Mouse (Mus musculus) limb, embryonic 14.5 days (tissue): ENCODE measurements around the gene Krt222. TPM values are rescaled to one million over a fixed set of nuclear protein-coding genes. Genes with fewer than 3 reads are reported as not detected.
A peak's percentile ranks its signal among the peaks of the same experiment; 100 is the strongest.

Experiments used
- ATAC-seq: fragments of 200-750 bp; cut with Nextera tagmentation; 2 replicates; pipeline ENCODE4 v1.8.0; 2017; ENCODE audit warnings: low read depth, moderate number of reproducible peaks, moderate TSS enrichment; ENCODE audit not compliant: low FRiP score
- DNase-seq: peaks from one replicate; pipeline ENCODE4 v3.0.0-alpha.2; 2015; ENCODE audit warnings: low spot score
- H3K27ac ChIP-seq: fragments of 300-500 bp; sonication (generic); replicated peaks from 2 replicates; pipeline ENCODE4 v1.5.1; 2014; ENCODE audit warnings: low read depth, mild to moderate bottlenecking, low read length, moderate library complexity, mixed read lengths
- H3K27me3 ChIP-seq: fragments of 300-500 bp; sonication (generic); 2 replicates; pipeline ENCODE4 v1.6.1; 2014; ENCODE audit warnings: low read length, mixed read lengths; ENCODE audit not compliant: control insufficient read depth, insufficient read depth
- H3K36me3 ChIP-seq: fragments of 300-500 bp; sonication (generic); 2 replicates; pipeline ENCODE4 v1.6.1; 2014; ENCODE audit warnings: mild to moderate bottlenecking, low read length, moderate library complexity, mixed read lengths; ENCODE audit not compliant: control insufficient read depth, insufficient read depth
- H3K4me1 ChIP-seq: fragments of 300-500 bp; sonication (generic); 2 replicates; pipeline ENCODE4 v1.6.1; 2014; ENCODE audit warnings: antibody characterized with exemption, low read length, mixed read lengths; ENCODE audit not compliant: control insufficient read depth, insufficient read depth
- H3K4me2 ChIP-seq: fragments of 300-500 bp; sonication (generic); replicated peaks from 2 replicates; pipeline ENCODE4 v1.6.1; 2014; ENCODE audit warnings: low read depth, mild to moderate bottlenecking, low read length, moderate library complexity; ENCODE audit not compliant: severe bottlenecking
- H3K4me3 ChIP-seq: fragments of 300-500 bp; sonication (generic); replicated peaks from 2 replicates; pipeline ENCODE4 v1.5.1; 2014; ENCODE audit warnings: low read length
- H3K9ac ChIP-seq: fragments of 300-500 bp; sonication (generic); 2 replicates; pipeline ENCODE4 v1.6.1; 2014; ENCODE audit warnings: mild to moderate bottlenecking, low read depth, low read length, moderate library complexity; ENCODE audit not compliant: severe bottlenecking
- H3K9me3 ChIP-seq: fragments of 300-500 bp; sonication (generic); 2 replicates; pipeline ENCODE4 v1.6.1; 2016; ENCODE audit warnings: low read length; ENCODE audit not compliant: control insufficient read depth
- POLR2A ChIP-seq: fragments of 200-500 bp; IDR thresholded peaks from 2 replicates; pipeline ENCODE4 v1.8.0; 2012; ENCODE audit warnings: inconsistent platforms, mild to moderate bottlenecking, moderate library complexity, borderline replicate concordance; ENCODE audit not compliant: insufficient read depth, insufficient read length; ENCODE audit errors: extremely low read depth
- WGBS: fragments of 180-500 bp; shearing (Covaris S2); extraction: QIAGEN DNeasy Blood & Tissue Kit; methylation state at CpG from one replicate; pipeline ENCODE4 v1.1.7; 2014; 5-methylcytosine and 5-hydroxymethylcytosine counted together
- polyA plus RNA-seq, 2 experiments: library from polyadenylated mRNA; depleted of rRNA in 1 of 2; stranded (reverse) in 1 of 2; unstranded in 1 of 2; fragments of >200 nt; fragmentation: Nextera tagmentation in 1 of 2; extraction: Ambion mirVana in 1 of 2; gene quantifications; 2 replicates each; pipeline versions ENCODE4 v1.2.1 to v1.2.3; 2012 to 2014

Gene Krt222
- 0.06 and 0.10 TPM in 2 replicates for polyA plus RNA-seq (2012; rRNA removed)
- polyA plus RNA-seq (2014; fragmentation: Nextera tagmentation; extraction: Ambion mirVana), result 0.06 and 0.36 TPM in 2 replicates

- no peaks in the 10 kb centered on the region for H3K36me3 ChIP-seq
- no peaks in the 10 kb centered on the region for H3K4me1 ChIP-seq
- no peaks in the 10 kb centered on the region for H3K27me3 ChIP-seq
- no peaks in the 10 kb centered on the region for H3K9me3 ChIP-seq
- ATAC-seq (no peak), DNase-seq (no peak)
- 0 out of 2 replicates have a peak within 1 kb of the TSS, but pooled peaks have one; percentile 31 for H3K9ac ChIP-seq
- H3K4me3 ChIP-seq, result peak within 1 kb of the TSS; percentile 18; the same call in 1 of the 2 replicates
- no peak for TF ChIP-seq POLR2A
- H3K4me2 ChIP-seq, result peak within 1 kb of the TSS; percentile 35
- H3K27ac ChIP-seq, result no peak within 1 kb of the TSS
- 4% methylated on average over 17 of the region's 17 CpGs for WGBS
Measured at GRCm38 (mm10) chr11:99243820-99244374, at the start of gene Krt222. Gene Krt222 (minus strand): TSS chr11:99244085.

- Histone ChIP-seq H3K27ac (no peak overlapping the region), H3K4me3 (no peak overlapping the region), H3K27me3 (no peaks in the 10 kb centered on the region), H3K9me3 (no peaks in the 10 kb centered on the region), H3K4me2 (no peak overlapping the region), H3K9ac (no peak overlapping the region), H3K4me1 (no peaks in the 10 kb centered on the region), H3K36me3 (no peaks in the 10 kb centered on the region)
- DNase-seq (peak; percentile 26), ATAC-seq (no peak)
- no peak for TF ChIP-seq POLR2A
- WGBS, result 63% methylated on average over 5 of the region's 5 CpGs
Measured at GRCm38 (mm10) chr11:99292846-99293245, 49.0 kb upstream of the Krt222 start.

GRCm38 (mm10) chr11:99284833-99285312 is 41.0 kb upstream of the Krt222 start, which contains the start of gene Krt24:
Gene Krt24 (minus strand): TSS chr11:99285262.
- Histone ChIP-seq H3K4me3 (no peak within 1 kb of the TSS), H3K27ac (no peak within 1 kb of the TSS), H3K4me2 (peak within 1 kb of the TSS; percentile 6; the same call in 1 of the 2 replicates), H3K9me3 (no peaks in the 10 kb centered on the region), H3K4me1 (peaks cover 3% of the 10 kb centered on the region; the same call in 1 of the 2 replicates), H3K36me3 (no peaks in the 10 kb centered on the region), H3K27me3 (no peaks in the 10 kb centered on the region), H3K9ac (no peak within 1 kb of the TSS)
- no peak for TF ChIP-seq POLR2A
- ATAC-seq, result peak; percentile 68
- no peak for DNase-seq
- WGBS, result 32% methylated on average over 11 of the region's 11 CpGs

- no peaks in the 10 kb centered on the region for H3K27me3 ChIP-seq
- no peak for TF ChIP-seq POLR2A
- H3K4me3 ChIP-seq, result no peak overlapping the region
- H3K4me2 ChIP-seq, result no peak overlapping the region
- no peaks in the 10 kb centered on the region for H3K36me3 ChIP-seq
- 77% methylated on average over 5 of the region's 5 CpGs for WGBS
- H3K27ac ChIP-seq, result no peak overlapping the region
- no peak for DNase-seq
- H3K9me3 ChIP-seq, result no peaks in the 10 kb centered on the region
- no peak for ATAC-seq
- H3K9ac ChIP-seq, result no peak overlapping the region
- H3K4me1 ChIP-seq, result peaks cover 3% of the 10 kb centered on the region; the same call in 1 of the 2 replicates
Measured at GRCm38 (mm10) chr11:99284011-99284410, 40.1 kb upstream of the Krt222 start.

- no peak for TF ChIP-seq POLR2A
- no peak for ATAC-seq
- 44% methylated on average over 4 of the region's 4 CpGs for WGBS
Measured at GRCm38 (mm10) chr11:99283334-99283733, 39.4 kb upstream of the Krt222 start.

More at GRCm38 (mm10) chr11:99283334-99283733, 39.4 kb upstream of the Krt222 start:
- Histone ChIP-seq H3K36me3 (no peaks in the 10 kb centered on the region), H3K9me3 (no peaks in the 10 kb centered on the region), H3K27me3 (no peaks in the 10 kb centered on the region), H3K9ac (no peak overlapping the region), H3K4me1 (peaks cover 3% of the 10 kb centered on the region; the same call in 1 of the 2 replicates), H3K27ac (no peak overlapping the region), H3K4me3 (no peak overlapping the region), H3K4me2 (no peak overlapping the region)
- no peak for DNase-seq
